Mouse (Mus musculus) lung, adult 2 months (tissue): ENCODE data around the gene Babam2.

Experiments
- CTCF ChIP-seq: fragments of 200-500 bp; IDR thresholded peaks from 2 replicates; pipeline ENCODE4 v1.5.1; 2011; ENCODE audit warnings: mild to moderate bottlenecking, low read length, control low read depth; ENCODE audit not compliant: insufficient read depth
- POLR2A ChIP-seq: fragments of 200-500 bp; IDR thresholded peaks from 2 replicates; pipeline ENCODE4 v1.6.1; 2011; ENCODE audit warnings: low read depth, mild to moderate bottlenecking, control low read depth, low read length, borderline replicate concordance; ENCODE audit errors: extremely low read depth

GRCm38 (mm10) chr5:31963851-31964250, 266.4 kb downstream of the Babam2 start:
- TF ChIP-seq POLR2A (no peak), CTCF (no peak)
